Mouse (Mus musculus) midbrain, postnatal 0 days (tissue): ENCODE results near the gene Mcf2l. TPM values are rescaled to one million over a fixed set of nuclear protein-coding genes. Genes with fewer than 3 reads are reported as not detected.

ENCODE experiments used
- ATAC-seq: fragments of 200-750 bp; cut with Nextera tagmentation; 2 replicates; pipeline ENCODE4 v1.8.0; 2017; ENCODE audit warnings: moderate number of reproducible peaks, mild to moderate bottlenecking, moderate TSS enrichment, moderate library complexity; ENCODE audit not compliant: low FRiP score
- DNase-seq: peaks from one replicate; pipeline ENCODE4 v3.0.0-alpha.2; 2015; ENCODE audit warnings: low spot score
- H3K27ac ChIP-seq: fragments of 300-500 bp; sonication (generic); 2 replicates; pipeline ENCODE4 v1.5.1; 2014; ENCODE audit warnings: low read depth, mild to moderate bottlenecking, low read length, mixed read lengths
- H3K27me3 ChIP-seq: fragments of 300-500 bp; sonication (generic); 2 replicates; pipeline ENCODE4 v1.6.1; 2014; ENCODE audit warnings: low read length, control low read depth, mixed read lengths; ENCODE audit not compliant: insufficient read depth
- H3K36me3 ChIP-seq: fragments of 300-500 bp; sonication (generic); 2 replicates; pipeline ENCODE4 v1.6.1; 2014; ENCODE audit warnings: low read length, control low read depth, mixed read lengths; ENCODE audit not compliant: insufficient read depth
- H3K4me1 ChIP-seq: fragments of 300-500 bp; sonication (generic); 2 replicates; pipeline ENCODE4 v1.6.1; 2014; ENCODE audit warnings: mild to moderate bottlenecking, control low read depth, antibody characterized with exemption, low read length, mixed read lengths; ENCODE audit not compliant: insufficient read depth
- H3K4me2 ChIP-seq: fragments of 300-500 bp; sonication (generic); 2 replicates; pipeline ENCODE4 v1.6.1; 2014; ENCODE audit warnings: low read depth, mild to moderate bottlenecking, low read length, mixed read lengths; ENCODE audit not compliant: poor library complexity, severe bottlenecking
- H3K4me3 ChIP-seq: fragments of 300-500 bp; sonication (generic); 2 replicates; pipeline ENCODE4 v1.5.1; 2014; ENCODE audit warnings: low read depth, mild to moderate bottlenecking, low read length, moderate library complexity
- H3K9ac ChIP-seq: fragments of 300-500 bp; sonication (generic); replicated peaks from 2 replicates; pipeline ENCODE4 v1.6.1; 2014; ENCODE audit warnings: mild to moderate bottlenecking, low read length, moderate library complexity, mixed read lengths; ENCODE audit not compliant: poor library complexity, severe bottlenecking
- H3K9me3 ChIP-seq: fragments of 300-500 bp; sonication (generic); 2 replicates; pipeline ENCODE4 v1.6.1; 2016; ENCODE audit warnings: low read length, control low read depth
- CTCF ChIP-seq: IDR thresholded peaks from 2 replicates; pipeline ENCODE4 v1.5.1; 2016; ENCODE audit warnings: antibody characterized with exemption, mild to moderate bottlenecking
- WGBS: fragments of 180-500 bp; shearing (Covaris S2); extraction: QIAGEN DNeasy Blood & Tissue Kit; methylation state at CpG from one replicate; pipeline ENCODE4 v1.1.7; 2014; 5-methylcytosine and 5-hydroxymethylcytosine counted together
- polyA plus RNA-seq: library from polyadenylated mRNA; unstranded; fragments of >200 nt; fragmentation: Nextera tagmentation; extraction: Ambion mirVana; gene quantifications from 2 replicates; pipeline ENCODE4 v1.2.1, GENCODE M21; 2015
- total RNA-seq: library from RNA; depleted of rRNA; stranded (reverse); fragments of >200 nt; gene quantifications from 2 replicates; pipeline ENCODE4 v1.2.3, GENCODE M21; 2014

Gene Mcf2l
- total and polyA plus RNA-seq, 2 experiments from 2014 or later: 136 to 391 TPM

- no peak overlapping the region for H3K4me2 ChIP-seq
- no peak for ATAC-seq
- no peak overlapping the region for H3K4me3 ChIP-seq
- no peak overlapping the region for H3K9ac ChIP-seq
- H3K36me3 ChIP-seq: no peaks in the 10 kb centered on the region
- no peak overlapping the region for H3K27ac ChIP-seq
- no peak for TF ChIP-seq CTCF
- H3K4me1 ChIP-seq: peaks cover 9% of the 10 kb centered on the region; the same call in 1 of the 2 replicates
- no peaks in the 10 kb centered on the region for H3K27me3 ChIP-seq
- 75% methylated on average over 4 of the region's 4 CpGs for WGBS
- DNase-seq: no peak
- H3K9me3 ChIP-seq: no peaks in the 10 kb centered on the region
Observed at GRCm38 (mm10) chr8:12874971-12875370, 1.4 kb downstream of the Mcf2l start.

- Histone ChIP-seq H3K4me1 (peaks cover 4% of the 10 kb centered on the region; the same call in 1 of the 2 replicates), H3K9me3 (no peaks in the 10 kb centered on the region), H3K36me3 (no peaks in the 10 kb centered on the region), H3K27me3 (no peaks in the 10 kb centered on the region), H3K27ac (no peak overlapping the region), H3K9ac (no peak overlapping the region), H3K4me2 (no peak overlapping the region), H3K4me3 (no peak overlapping the region)
- DNase-seq (no peak), ATAC-seq (no peak)
- WGBS: 85% methylated on average over 6 of the region's 6 CpGs
- no peak for TF ChIP-seq CTCF
Observed at GRCm38 (mm10) chr8:12877126-12877525, 3.5 kb downstream of the Mcf2l start.

- Histone ChIP-seq H3K4me2 (no peak overlapping the region), H3K27me3 (no peaks in the 10 kb centered on the region), H3K36me3 (no peaks in the 10 kb centered on the region), H3K9ac (no peak overlapping the region), H3K27ac (no peak overlapping the region), H3K9me3 (no peaks in the 10 kb centered on the region), H3K4me1 (no peaks in the 10 kb centered on the region), H3K4me3 (no peak overlapping the region)
- 94% methylated on average over 6 of the region's 6 CpGs for WGBS
- DNase-seq (no peak), ATAC-seq (no peak)
- no peak for TF ChIP-seq CTCF
Observed at GRCm38 (mm10) chr8:12880163-12880562, 6.6 kb downstream of the Mcf2l start.

GRCm38 (mm10) chr8:12883051-12884004 is 9.7 kb downstream of the Mcf2l start:
- no peak for ATAC-seq
- no peak for TF ChIP-seq CTCF
- 80% methylated on average over 21 of the region's 21 CpGs for WGBS
- no peak overlapping the region for H3K4me2 ChIP-seq
- H3K4me1 ChIP-seq: no peaks in the 10 kb centered on the region
- H3K9me3 ChIP-seq: no peaks in the 10 kb centered on the region
- H3K36me3 ChIP-seq: 0 out of 2 replicates have a peak, but pooled peaks cover 4% of the 10 kb centered on the region
- no peak overlapping the region for H3K27ac ChIP-seq
- no peak for DNase-seq
- no peak overlapping the region for H3K9ac ChIP-seq
- no peak overlapping the region for H3K4me3 ChIP-seq
- no peaks in the 10 kb centered on the region for H3K27me3 ChIP-seq

- no peaks in the 10 kb centered on the region for H3K27me3 ChIP-seq
- H3K9me3 ChIP-seq: no peaks in the 10 kb centered on the region
- ATAC-seq (peak; percentile 44; the same call in 1 of the 2 replicates), DNase-seq (no peak)
- H3K9ac ChIP-seq: no peak overlapping the region
- H3K4me2 ChIP-seq: no peak overlapping the region
- H3K4me1 ChIP-seq: no peaks in the 10 kb centered on the region
- no peak for TF ChIP-seq CTCF
- no peak overlapping the region for H3K27ac ChIP-seq
- WGBS: 79% methylated on average over 16 of the region's 16 CpGs
- no peak overlapping the region for H3K4me3 ChIP-seq
- peaks cover 4% of the 10 kb centered on the region; the same call in 1 of the 2 replicates for H3K36me3 ChIP-seq
Observed at GRCm38 (mm10) chr8:12887772-12888435, 14.3 kb downstream of the Mcf2l start.
